Mouse (Mus musculus) G1E (cell line): Measurements from ENCODE around the gene Larp1.

Experiments used
- CTCF ChIP-seq: IDR thresholded peaks from 2 replicates; pipeline ENCODE4 v1.5.1; 2012; ENCODE audit warnings: low read depth, low read length, inconsistent platforms, mixed read lengths
- TAL1 ChIP-seq: conservative IDR thresholded peaks from 2 replicates; pipeline ENCODE4 v1.6.1; 2012; ENCODE audit warnings: low read depth, low read length, inconsistent platforms, mixed read lengths

- TF ChIP-seq TAL1: no peak
- no peak for TF ChIP-seq CTCF
Observed at GRCm38 (mm10) chr11:58009051-58009515, at the start of gene Larp1.
